Mouse (Mus musculus) layer of hippocampus, adult 9-10 months (tissue): ENCODE data around the gene Parvb.

ENCODE experiments used
- DNase-seq: peaks from one replicate; pipeline ENCODE4 v3.0.0; 2022; ENCODE audit warnings: low spot score

The Parvb gene

GRCm38 (mm10) chr15:84217969-84218782 is 13.7 kb upstream of the Parvb start:
- DNase-seq = no peak

- no peak for DNase-seq
These were observed 13.0 kb upstream of the Parvb start for GRCm38 (mm10) chr15:84218783-84219271.

GRCm38 (mm10) chr15:84221539-84221938 is 10.3 kb upstream of the Parvb start:
- no peak for DNase-seq

- no peak for DNase-seq
These were observed 8.4 kb upstream of the Parvb start for GRCm38 (mm10) chr15:84223423-84223822.

- DNase-seq = no peak
These were observed 7.1 kb upstream of the Parvb start for GRCm38 (mm10) chr15:84224779-84225178.

GRCm38 (mm10) chr15:84226918-84227317 is 4.9 kb upstream of the Parvb start:
- DNase-seq = no peak

- no peak for DNase-seq
These were observed 1.2 kb upstream of the Parvb start for GRCm38 (mm10) chr15:84230661-84231060.

GRCm38 (mm10) chr15:84231113-84231712 is 630 bp upstream of the Parvb start:
- DNase-seq = no peak

GRCm38 (mm10) chr15:84232609-84233008 is 766 bp downstream of the Parvb start:
- no peak for DNase-seq

- DNase-seq = no peak
These were observed 3.1 kb downstream of the Parvb start for GRCm38 (mm10) chr15:84234794-84235581.

GRCm38 (mm10) chr15:84235646-84236045 is 3.8 kb downstream of the Parvb start:
- no peak for DNase-seq

- no peak for DNase-seq
These were observed 6.7 kb downstream of the Parvb start for GRCm38 (mm10) chr15:84238552-84238951.

GRCm38 (mm10) chr15:84238991-84239401 is 7.2 kb downstream of the Parvb start:
- DNase-seq = no peak

- DNase-seq = no peak
These were observed 9.7 kb downstream of the Parvb start for GRCm38 (mm10) chr15:84241520-84241919.

GRCm38 (mm10) chr15:84245104-84245503 is 13.3 kb downstream of the Parvb start:
- no peak for DNase-seq

GRCm38 (mm10) chr15:84246195-84246594 is 14.4 kb downstream of the Parvb start:
- no peak for DNase-seq

GRCm38 (mm10) chr15:84247309-84247708 is 15.5 kb downstream of the Parvb start:
- DNase-seq = no peak

- no peak for DNase-seq
These were observed 19.4 kb downstream of the Parvb start for GRCm38 (mm10) chr15:84251227-84251626.

- DNase-seq = no peak
These were observed 20.8 kb downstream of the Parvb start for GRCm38 (mm10) chr15:84252645-84253044.

GRCm38 (mm10) chr15:84253757-84254156 is 21.9 kb downstream of the Parvb start:
- no peak for DNase-seq

GRCm38 (mm10) chr15:84254387-84254786 is 22.5 kb downstream of the Parvb start:
- DNase-seq = no peak

GRCm38 (mm10) chr15:84256254-84256850 is 24.5 kb downstream of the Parvb start:
- DNase-seq = no peak
